Mouse (Mus musculus): Measurements from ENCODE around the gene Dctn3.
A peak's percentile ranks its signal among the peaks of the same experiment; 100 is the strongest.
"Not testable (repeated sequence)": the region's sequence is repeated elsewhere in the genome, so short reads cannot be mapped to it uniquely, and the experiment has no call there.

Dctn3 gene

GRCm38 (mm10) chr4:41737602-41738255, 14.8 kb upstream of the Dctn3 start:
- DNase-seq: peak; percentile 80

- peak; percentile 77 for DNase-seq
These were observed 8.2 kb upstream of the Dctn3 start, which contains the start of gene Arid3c for GRCm38 (mm10) chr4:41731052-41731765. Gene Arid3c, minus strand, starts transcription at chr4:41731142.

GRCm38 (mm10) chr4:41726826-41727621, 4.1 kb upstream of the Dctn3 start:
- DNase-seq: no peak

GRCm38 (mm10) chr4:41716834-41717233, 6.1 kb downstream of the Dctn3 start:
- no peak for DNase-seq

- peak; percentile 57 for DNase-seq
These were observed 7.4 kb downstream of the Dctn3 start for GRCm38 (mm10) chr4:41715596-41715995.

- no peak for DNase-seq
These were observed 7.9 kb downstream of the Dctn3 start for GRCm38 (mm10) chr4:41715082-41715481.

GRCm38 (mm10) chr4:41714276-41714675, 8.7 kb downstream of the Dctn3 start:
- DNase-seq: peak; percentile 65

GRCm38 (mm10) chr4:41713197-41714067, 9.5 kb downstream of the Dctn3 start, which contains the start of gene Rpp25l:
Gene Rpp25l, minus strand, starts transcription at chr4:41713534.
- DNase-seq: peak; percentile 88

GRCm38 (mm10) chr4:41712421-41713196, 10.4 kb downstream of the Dctn3 start:
- peak; percentile 36 for DNase-seq

GRCm38 (mm10) chr4:41711705-41712375, 11.1 kb downstream of the Dctn3 start:
- no peak for DNase-seq

GRCm38 (mm10) chr4:41710229-41710628, 12.7 kb downstream of the Dctn3 start:
- no peak for DNase-seq

GRCm38 (mm10) chr4:41708192-41708745, 14.7 kb downstream of the Dctn3 start:
- DNase-seq: peak; percentile 42

GRCm38 (mm10) chr4:41707011-41707535, 15.9 kb downstream of the Dctn3 start:
- peak; percentile 81 for DNase-seq

- no peak for DNase-seq
These were observed 16.8 kb downstream of the Dctn3 start for GRCm38 (mm10) chr4:41705922-41706754.

GRCm38 (mm10) chr4:41704651-41705050, 18.3 kb downstream of the Dctn3 start:
- no peak for DNase-seq

GRCm38 (mm10) chr4:41702226-41702625, 20.7 kb downstream of the Dctn3 start:
- not testable (repeated sequence) for DNase-seq

- not testable (repeated sequence) for DNase-seq
These were observed 22.7 kb downstream of the Dctn3 start for GRCm38 (mm10) chr4:41700224-41700623.

- not testable (repeated sequence) for DNase-seq
These were observed 23.2 kb downstream of the Dctn3 start, which contains the start of gene Il11ra1 for GRCm38 (mm10) chr4:41699783-41700182. Gene Il11ra1, plus strand, starts transcription at chr4:41699989.

GRCm38 (mm10) chr4:41698421-41699016, 24.5 kb downstream of the Dctn3 start:
- DNase-seq: not testable (repeated sequence)
